Mouse (Mus musculus) forebrain, embryonic 13.5 days (tissue): ENCODE data around the gene Cep70. TPM values are rescaled to one million over a fixed set of nuclear protein-coding genes. Genes with fewer than 3 reads are reported as not detected.
A peak's percentile ranks its signal among the peaks of the same experiment; 100 is the strongest.

Experiments used
- ATAC-seq: fragments of 200-750 bp; cut with Nextera tagmentation; 2 replicates; pipeline ENCODE4 v1.8.0; 2017
- H3K27ac ChIP-seq: fragments of 300-500 bp; sonication (generic); 2 replicates; pipeline ENCODE4 v1.5.1; 2015; ENCODE audit warnings: inconsistent platforms, mild to moderate bottlenecking, moderate library complexity
- H3K27me3 ChIP-seq: fragments of 300-500 bp; sonication (generic); 2 replicates; pipeline ENCODE4 v1.6.1; 2015; ENCODE audit warnings: mild to moderate bottlenecking, inconsistent platforms
- H3K36me3 ChIP-seq: fragments of 300-500 bp; sonication (generic); 2 replicates; pipeline ENCODE4 v1.6.1; 2015; ENCODE audit warnings: mild to moderate bottlenecking, inconsistent platforms; ENCODE audit not compliant: poor library complexity, severe bottlenecking
- H3K4me1 ChIP-seq: fragments of 300-500 bp; sonication (generic); 2 replicates; pipeline ENCODE4 v1.6.1; 2015; ENCODE audit warnings: inconsistent platforms
- H3K4me2 ChIP-seq: fragments of 300-500 bp; sonication (generic); 2 replicates; pipeline ENCODE4 v1.6.1; 2015; ENCODE audit warnings: inconsistent platforms, mild to moderate bottlenecking, moderate library complexity
- H3K4me3 ChIP-seq: fragments of 300-500 bp; sonication (generic); 2 replicates; pipeline ENCODE4 v1.5.1; 2015; ENCODE audit warnings: mild to moderate bottlenecking, inconsistent platforms
- H3K9ac ChIP-seq: fragments of 300-500 bp; sonication (generic); 2 replicates; pipeline ENCODE4 v1.6.1; 2015; ENCODE audit warnings: mild to moderate bottlenecking, inconsistent platforms
- H3K9me3 ChIP-seq: fragments of 300-500 bp; sonication (generic); replicated peaks from 2 replicates; pipeline ENCODE4 v1.6.1; 2016; ENCODE audit warnings: inconsistent platforms
- WGBS: fragments of 180-500 bp; shearing (Covaris S2); methylation state at CpG from one replicate; pipeline ENCODE4 v1.1.7; 2015; 5-methylcytosine and 5-hydroxymethylcytosine counted together
- polyA plus RNA-seq: library from polyadenylated mRNA; unstranded; fragments of >200 nt; fragmentation: Nextera tagmentation; extraction: Ambion mirVana; gene quantifications from 2 replicates; pipeline ENCODE4 v1.2.1, GENCODE M21; 2015

The Cep70 gene
- polyA plus RNA-seq, 1 experiment from 2014 or later = 80.3 TPM

- Histone ChIP-seq H3K9me3 (no peaks in the 10 kb centered on the region), H3K36me3 (no peaks in the 10 kb centered on the region), H3K27me3 (no peaks in the 10 kb centered on the region), H3K27ac (no peak overlapping the region), H3K4me1 (peaks cover 18% of the 10 kb centered on the region), H3K4me3 (no peak overlapping the region), H3K4me2 (no peak overlapping the region), H3K9ac (no peak overlapping the region)
- WGBS = 89% methylated on average over 7 of the region's 7 CpGs
- ATAC-seq = no peak
Observed at GRCm38 (mm10) chr9:99325208-99325929, 82.2 kb downstream of the Cep70 start.

GRCm38 (mm10) chr9:99325961-99326360 is 82.8 kb downstream of the Cep70 start:
- 86% methylated on average over 4 of the region's 4 CpGs for WGBS
- ATAC-seq = no peak
- Histone ChIP-seq H3K9ac (no peak overlapping the region), H3K4me3 (no peak overlapping the region), H3K4me1 (peaks cover 18% of the 10 kb centered on the region), H3K9me3 (no peaks in the 10 kb centered on the region), H3K4me2 (no peak overlapping the region), H3K27ac (no peak overlapping the region), H3K36me3 (no peaks in the 10 kb centered on the region), H3K27me3 (no peaks in the 10 kb centered on the region)

GRCm38 (mm10) chr9:99326881-99327280 is 83.7 kb downstream of the Cep70 start:
- H3K9ac ChIP-seq = no peak overlapping the region
- H3K4me1 ChIP-seq = peaks cover 18% of the 10 kb centered on the region
- 47% methylated on average over 4 of the region's 4 CpGs for whole genome bisulfite sequencing
- H3K36me3 ChIP-seq = no peaks in the 10 kb centered on the region
- peak; percentile 28; the same call in 1 of the 2 replicates for ATAC-seq
- H3K9me3 ChIP-seq = no peaks in the 10 kb centered on the region
- no peaks in the 10 kb centered on the region for H3K27me3 ChIP-seq
- H3K4me3 ChIP-seq = no peak overlapping the region
- H3K4me2 ChIP-seq = no peak overlapping the region
- H3K27ac ChIP-seq = no peak overlapping the region

- Histone ChIP-seq H3K4me2 (no peak overlapping the region), H3K9me3 (no peaks in the 10 kb centered on the region), H3K27me3 (no peaks in the 10 kb centered on the region), H3K27ac (no peak overlapping the region), H3K36me3 (no peaks in the 10 kb centered on the region), H3K4me3 (no peak overlapping the region), H3K4me1 (no peaks in the 10 kb centered on the region), H3K9ac (no peak overlapping the region)
- 92% methylated on average over 4 of the region's 4 CpGs for WGBS
- ATAC-seq = no peak
Observed at GRCm38 (mm10) chr9:99336538-99336937, 93.4 kb downstream of the Cep70 start.

GRCm38 (mm10) chr9:99338293-99338692 is 95.1 kb downstream of the Cep70 start:
- no peak for ATAC-seq
- no peaks in the 10 kb centered on the region for H3K4me1 ChIP-seq
- H3K36me3 ChIP-seq = no peaks in the 10 kb centered on the region
- no peak overlapping the region for H3K9ac ChIP-seq
- no peaks in the 10 kb centered on the region for H3K9me3 ChIP-seq
- 92% methylated on average over 1 of the region's 1 CpGs for WGBS
- H3K27me3 ChIP-seq = no peaks in the 10 kb centered on the region
- H3K4me2 ChIP-seq = no peak overlapping the region
- no peak overlapping the region for H3K4me3 ChIP-seq
- no peak overlapping the region for H3K27ac ChIP-seq

- 70% methylated on average over 1 of the region's 1 CpGs for WGBS
- H3K9ac ChIP-seq = no peak overlapping the region
- H3K27me3 ChIP-seq = no peaks in the 10 kb centered on the region
- H3K4me2 ChIP-seq = no peak overlapping the region
- no peak overlapping the region for H3K4me3 ChIP-seq
- H3K27ac ChIP-seq = no peak overlapping the region
- H3K9me3 ChIP-seq = no peaks in the 10 kb centered on the region
- no peak for ATAC-seq
- H3K36me3 ChIP-seq = no peaks in the 10 kb centered on the region
- no peaks in the 10 kb centered on the region for H3K4me1 ChIP-seq
Observed at GRCm38 (mm10) chr9:99339182-99339581, 96.0 kb downstream of the Cep70 start.

GRCm38 (mm10) chr9:99340126-99340525 is 97.0 kb downstream of the Cep70 start:
- no peak for ATAC-seq
- no peaks in the 10 kb centered on the region for H3K4me1 ChIP-seq
- H3K4me2 ChIP-seq = no peak overlapping the region
- no peak overlapping the region for H3K9ac ChIP-seq
- no peak overlapping the region for H3K27ac ChIP-seq
- no peak overlapping the region for H3K4me3 ChIP-seq
- H3K36me3 ChIP-seq = no peaks in the 10 kb centered on the region
- 86% methylated on average over 12 of the region's 12 CpGs for WGBS
- no peaks in the 10 kb centered on the region for H3K27me3 ChIP-seq
- H3K9me3 ChIP-seq = no peaks in the 10 kb centered on the region

GRCm38 (mm10) chr9:99341600-99341999 is 98.4 kb downstream of the Cep70 start:
- H3K27me3 ChIP-seq = no peaks in the 10 kb centered on the region

GRCm38 (mm10) chr9:99345351-99345792 is 102.2 kb downstream of the Cep70 start:
- Histone ChIP-seq H3K36me3 (no peaks in the 10 kb centered on the region), H3K4me2 (no peak overlapping the region), H3K4me1 (no peaks in the 10 kb centered on the region), H3K27ac (no peak overlapping the region), H3K27me3 (no peaks in the 10 kb centered on the region), H3K4me3 (no peak overlapping the region), H3K9me3 (no peaks in the 10 kb centered on the region), H3K9ac (no peak overlapping the region)
- WGBS = 40% methylated on average over 4 of the region's 4 CpGs
- peak; percentile 78 for ATAC-seq

More at GRCm38 (mm10) chr9:99341600-99341999, 98.4 kb downstream of the Cep70 start:
- Histone ChIP-seq H3K9me3 (no peaks in the 10 kb centered on the region), H3K36me3 (no peaks in the 10 kb centered on the region), H3K4me1 (no peaks in the 10 kb centered on the region), H3K27ac (no peak overlapping the region), H3K4me3 (no peak overlapping the region), H3K4me2 (no peak overlapping the region), H3K9ac (no peak overlapping the region)
- WGBS = 88% methylated on average over 3 of the region's 3 CpGs
- no peak for ATAC-seq

Other genes starting within 250 kb of the Cep70 start
- gene Gm1123, start 207.7 kb upstream of the Cep70 start, polyA plus RNA-seq = 0.14 TPM in 1 of 2 replicates, not detected in the other
- gene Pik3cb, start 102.7 kb upstream of the Cep70 start, polyA plus RNA-seq = 4.1 and 4.6 TPM in 2 replicates
- gene Faiml, start 6.1 kb upstream of the Cep70 start, polyA plus RNA-seq = not detected in 2 replicates
- 0.26 and 0.31 TPM in 2 replicates for gene Esyt3, start 115.2 kb downstream of the Cep70 start, polyA plus RNA-seq
- 43.4 and 44.8 TPM in 2 replicates for gene Mras, start 194.0 kb downstream of the Cep70 start, polyA plus RNA-seq
- 0.56 and 0.72 TPM in 2 replicates for gene Nme9, start 208.1 kb downstream of the Cep70 start, polyA plus RNA-seq